Mouse (Mus musculus): ENCODE measurements around the gene Dock8.

DNA sequence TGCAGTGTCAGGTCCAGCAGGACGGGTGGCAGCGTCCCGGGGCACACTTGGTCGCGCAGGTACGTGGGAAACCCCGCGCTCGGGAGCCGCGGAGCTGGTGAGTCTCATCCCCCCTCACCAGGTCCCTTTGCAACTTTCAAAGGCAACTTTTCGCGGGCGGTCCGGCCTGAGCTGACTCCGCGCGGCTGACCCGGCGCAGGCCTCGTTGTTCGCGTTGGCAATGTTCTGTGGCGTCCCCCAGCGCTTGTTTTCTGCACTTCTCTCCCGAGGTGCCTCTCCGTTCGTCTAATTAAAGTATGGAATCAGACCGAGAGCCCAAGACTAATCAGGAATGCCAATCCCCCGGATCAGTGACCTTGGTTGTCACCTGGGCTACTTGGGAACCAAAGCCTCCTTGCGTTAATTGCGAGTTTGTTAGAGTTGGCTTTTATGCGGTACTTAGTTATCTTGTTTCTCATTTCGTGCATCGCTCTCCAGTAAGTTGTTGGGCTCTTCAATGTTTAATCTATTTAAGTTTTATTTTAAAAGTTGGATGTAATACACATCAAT, 238.2 kb downstream of the Dock8 start:
- TF ChIP-seq POLR2AphosphoS2 (IDR thresholded peaks at IDR 0.05; ENCODE audit: insufficient read length, low read depth) = no peak
- no peak for TF ChIP-seq MYOD1 (IDR thresholded peaks at IDR 0.05; ENCODE audit: control insufficient read depth in 1 of 3, insufficient read length in 2 of 3, low read depth in 2 of 3)
- TF ChIP-seq POLR2A (IDR thresholded peaks at IDR 0.05; ENCODE audit: insufficient read length, low read depth) = no peak
- TF ChIP-seq MAX (IDR thresholded peaks at IDR 0.05; ENCODE audit: low read depth) = no peak
- TF ChIP-seq CEBPB (IDR thresholded peaks at IDR 0.05; ENCODE audit: insufficient read depth, poor library complexity, severe bottlenecking) = no peak
- TF ChIP-seq TCF12 (IDR thresholded peaks at IDR 0.05; ENCODE audit: insufficient read depth, poor library complexity, severe bottlenecking) = no peak

Measured in myocyte (in vitro differentiated cells).